Mouse (Mus musculus) forebrain, embryonic 10.5 days (tissue): ENCODE results near the gene Card11. TPM values are rescaled to one million over a fixed set of nuclear protein-coding genes. Genes with fewer than 3 reads are reported as not detected.

Experiments used
- DNase-seq: peaks from one replicate; pipeline ENCODE4 v3.0.0-alpha.2; 2017; ENCODE audit warnings: low spot score; ENCODE audit errors: extremely low spot score
- H3K27ac ChIP-seq: fragments of 300-500 bp; sonication (generic); 2 replicates; pipeline ENCODE4 v1.5.1; 2016; ENCODE audit warnings: mild to moderate bottlenecking
- H3K27me3 ChIP-seq: fragments of 300-500 bp; sonication (generic); 2 replicates; pipeline ENCODE4 v1.6.1; 2016; ENCODE audit warnings: mild to moderate bottlenecking; ENCODE audit not compliant: poor library complexity, severe bottlenecking
- H3K36me3 ChIP-seq: fragments of 300-500 bp; sonication (generic); replicated peaks from 2 replicates; pipeline ENCODE4 v1.6.1; 2016; ENCODE audit warnings: mild to moderate bottlenecking, moderate library complexity
- H3K4me1 ChIP-seq: fragments of 300-500 bp; sonication (generic); 2 replicates; pipeline ENCODE4 v1.6.1; 2016
- H3K4me3 ChIP-seq: fragments of 300-500 bp; sonication (generic); 2 replicates; pipeline ENCODE4 v1.5.1; 2016; ENCODE audit warnings: mild to moderate bottlenecking, moderate library complexity
- H3K9me3 ChIP-seq: fragments of 300-500 bp; sonication (generic); 2 replicates; pipeline ENCODE4 v1.6.1; 2016; ENCODE audit warnings: mild to moderate bottlenecking, moderate library complexity
- WGBS: fragments of 180-500 bp; shearing (Covaris S2); methylation state at CpG from one replicate; pipeline ENCODE4 v1.1.7; 2016; 5-methylcytosine and 5-hydroxymethylcytosine counted together
- polyA plus RNA-seq: library from polyadenylated mRNA; unstranded; fragments of >200 nt; fragmentation: Nextera tagmentation; extraction: Ambion mirVana; gene quantifications from 2 replicates; pipeline ENCODE4 v1.2.1, GENCODE M21; 2016

Card11 gene
- polyA plus RNA-seq, 1 experiment from 2014 or later = not detected

DNA sequence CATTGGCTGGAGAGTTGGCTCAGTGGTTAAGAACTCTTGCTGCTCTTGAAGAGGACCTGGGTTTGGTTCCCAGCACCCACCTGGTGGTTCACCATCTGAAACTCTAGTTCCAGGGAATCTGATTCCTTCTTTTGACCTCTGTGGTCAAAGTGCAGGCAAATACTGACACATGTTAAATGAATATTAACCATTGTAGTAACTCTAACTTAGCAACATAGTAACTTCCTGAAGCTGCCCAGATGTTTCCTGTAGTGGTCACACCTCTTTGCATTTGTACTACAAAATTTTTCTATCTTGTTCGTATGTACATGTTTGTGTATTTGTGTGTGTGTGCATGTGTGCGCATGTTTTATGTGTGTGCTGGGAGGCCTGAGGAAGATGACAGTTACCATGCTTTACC lies 20.3 kb downstream of the Card11 start:
- 90% methylated on average over 2 of the region's 2 CpGs for WGBS
- no peak for DNase-seq
- Histone ChIP-seq H3K4me3 (no peak overlapping the region), H3K36me3 (no peaks in the 10 kb centered on the region), H3K9me3 (peaks cover 10% of the 10 kb centered on the region), H3K27me3 (no peaks in the 10 kb centered on the region), H3K27ac (no peak overlapping the region), H3K4me1 (peaks cover 9% of the 10 kb centered on the region)

DNA sequence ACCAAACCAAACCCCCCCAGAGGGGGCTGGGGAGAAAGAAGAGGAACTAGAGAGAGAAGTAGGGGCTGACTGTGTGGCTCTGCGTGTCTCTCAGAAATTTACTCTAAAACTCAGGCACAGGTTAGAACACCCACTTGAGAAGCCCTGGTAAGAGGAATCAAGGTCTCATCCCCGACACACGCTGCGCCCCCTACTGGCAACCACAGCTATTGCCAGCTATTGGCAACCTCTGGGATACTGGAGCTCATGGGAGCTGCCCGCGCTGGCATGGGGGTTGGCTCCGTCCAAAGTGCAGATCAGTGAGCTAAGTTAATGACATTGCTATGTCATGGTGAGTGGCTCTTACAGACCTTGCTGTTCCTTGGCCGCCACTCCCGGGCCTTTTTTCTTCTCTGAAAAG lies 37.4 kb downstream of the Card11 start:
- no peak overlapping the region for H3K4me3 ChIP-seq
- peak; percentile 44 for DNase-seq
- no peaks in the 10 kb centered on the region for H3K4me1 ChIP-seq
- no peaks in the 10 kb centered on the region for H3K9me3 ChIP-seq
- whole genome bisulfite sequencing = 37% methylated on average over 9 of the region's 9 CpGs
- H3K36me3 ChIP-seq = no peaks in the 10 kb centered on the region
- H3K27ac ChIP-seq = no peak overlapping the region
- no peaks in the 10 kb centered on the region for H3K27me3 ChIP-seq

DNA sequence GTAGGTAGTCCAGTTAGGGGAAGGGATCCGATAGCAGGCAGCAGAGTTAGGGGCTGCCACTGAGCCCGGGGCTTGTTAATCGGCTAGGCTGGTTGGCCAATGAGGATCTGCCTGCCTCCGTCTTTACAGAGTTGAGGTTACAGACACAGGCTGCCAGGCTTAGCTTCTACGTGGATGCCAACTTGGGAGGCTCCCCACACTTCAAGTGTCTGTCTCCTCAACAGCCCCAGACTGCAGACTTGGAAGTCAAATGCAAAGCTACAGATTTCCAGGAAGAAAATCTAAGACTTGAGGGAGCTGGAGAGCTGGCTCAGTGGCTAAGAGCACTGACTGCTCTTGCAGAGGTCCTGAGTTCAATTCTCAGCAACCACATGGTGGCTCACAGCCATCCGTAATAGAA lies 39.6 kb downstream of the Card11 start:
- Histone ChIP-seq H3K27ac (no peak overlapping the region), H3K27me3 (no peaks in the 10 kb centered on the region), H3K4me1 (no peaks in the 10 kb centered on the region), H3K4me3 (no peak overlapping the region), H3K36me3 (no peaks in the 10 kb centered on the region), H3K9me3 (no peaks in the 10 kb centered on the region)
- DNase-seq = no peak
- WGBS = 81% methylated on average over 6 of the region's 6 CpGs

DNA sequence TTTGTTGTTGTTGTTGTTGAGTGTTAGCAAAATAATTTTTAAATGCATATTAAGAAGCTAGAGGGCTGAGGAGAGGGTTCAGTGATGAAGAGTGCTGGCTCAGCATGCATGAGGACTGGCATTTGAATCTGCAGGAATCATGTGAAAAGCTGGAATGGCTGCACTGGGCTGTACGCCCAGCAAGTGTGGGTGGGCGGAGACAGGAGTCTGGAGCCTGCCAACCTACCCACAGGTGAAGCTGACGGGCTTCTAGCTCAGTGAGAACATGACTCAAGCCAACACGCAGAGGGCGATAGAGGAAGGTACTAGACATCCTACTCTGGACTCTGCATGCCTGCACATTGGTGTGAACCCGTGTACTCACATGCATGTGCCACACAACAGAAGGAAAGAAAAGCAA lies 41.2 kb downstream of the Card11 start:
- no peak for DNase-seq
- H3K4me3 ChIP-seq = no peak overlapping the region
- H3K9me3 ChIP-seq = no peaks in the 10 kb centered on the region
- no peaks in the 10 kb centered on the region for H3K4me1 ChIP-seq
- no peaks in the 10 kb centered on the region for H3K27me3 ChIP-seq
- no peak overlapping the region for H3K27ac ChIP-seq
- no peaks in the 10 kb centered on the region for H3K36me3 ChIP-seq
- WGBS = 81% methylated on average over 6 of the region's 6 CpGs

DNA sequence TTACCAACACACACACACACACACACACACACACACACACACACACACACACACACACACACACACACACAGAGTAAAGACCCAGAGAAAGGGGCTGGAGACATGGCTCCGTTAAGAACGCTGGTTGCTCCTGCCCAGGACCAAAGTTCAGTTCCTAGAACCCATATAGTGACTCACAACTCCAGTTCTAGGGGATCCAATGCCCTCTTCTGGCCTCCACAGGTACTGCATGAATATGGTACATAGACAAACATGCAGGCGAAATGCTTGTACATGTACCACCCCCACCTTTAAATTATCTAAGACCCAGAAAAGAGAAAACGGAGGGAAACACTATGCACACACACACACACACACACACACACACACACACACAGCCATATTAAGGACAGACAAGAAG lies 43.3 kb downstream of the Card11 start:
- Histone ChIP-seq H3K36me3 (no peaks in the 10 kb centered on the region), H3K4me1 (no peaks in the 10 kb centered on the region), H3K9me3 (no peaks in the 10 kb centered on the region), H3K27ac (no peak overlapping the region), H3K27me3 (no peaks in the 10 kb centered on the region), H3K4me3 (no peak overlapping the region)
- 86% methylated on average over 4 of the region's 4 CpGs for WGBS
- no peak for DNase-seq

DNA sequence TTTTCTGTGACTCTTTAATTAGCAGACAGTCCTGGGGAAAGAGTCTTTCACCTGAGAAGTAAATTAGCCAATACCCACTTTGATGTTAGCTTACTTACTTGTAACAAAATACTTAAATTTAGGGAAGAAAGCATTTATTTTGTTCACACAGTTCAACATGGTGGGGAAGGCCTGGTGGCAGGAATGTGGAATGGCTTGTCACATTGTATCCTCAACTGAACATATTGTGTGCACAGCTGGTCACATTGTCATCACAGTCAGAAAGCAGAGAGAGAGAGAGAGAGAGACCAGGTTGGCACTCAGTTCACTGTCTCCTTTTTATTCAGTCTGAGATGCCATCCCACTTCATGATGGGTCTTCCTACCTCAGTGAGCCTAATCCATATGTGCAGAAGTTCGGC lies 44.7 kb downstream of the Card11 start:
- WGBS = 83% methylated on average over 1 of the region's 1 CpGs
- H3K4me3 ChIP-seq = no peak overlapping the region
- no peaks in the 10 kb centered on the region for H3K4me1 ChIP-seq
- no peaks in the 10 kb centered on the region for H3K36me3 ChIP-seq
- no peak for DNase-seq
- H3K9me3 ChIP-seq = no peaks in the 10 kb centered on the region
- no peaks in the 10 kb centered on the region for H3K27me3 ChIP-seq
- H3K27ac ChIP-seq = no peak overlapping the region

DNA sequence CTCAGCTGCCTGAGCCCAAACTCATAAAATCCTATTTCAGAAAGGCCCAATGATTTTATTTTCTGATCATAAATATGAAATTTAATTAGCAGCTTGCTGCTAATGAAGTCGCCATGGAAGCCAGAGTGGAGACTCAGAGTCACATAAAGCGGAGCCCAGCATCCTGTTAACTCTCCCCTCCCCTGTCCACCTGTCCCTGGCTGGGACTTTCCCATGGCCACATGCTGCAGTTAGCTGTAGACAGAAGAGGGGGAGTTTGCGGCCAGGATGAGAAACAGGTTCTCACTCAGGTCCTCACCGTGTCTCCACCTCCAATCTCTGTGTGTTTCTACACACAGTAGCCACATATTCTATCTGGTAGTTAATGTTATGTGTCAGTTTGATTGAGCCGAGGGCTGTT lies 48.6 kb downstream of the Card11 start:
- Histone ChIP-seq H3K4me3 (no peak overlapping the region), H3K36me3 (no peaks in the 10 kb centered on the region), H3K27me3 (no peaks in the 10 kb centered on the region), H3K4me1 (no peaks in the 10 kb centered on the region), H3K27ac (no peak overlapping the region), H3K9me3 (no peaks in the 10 kb centered on the region)
- no peak for DNase-seq
- WGBS = 87% methylated on average over 5 of the region's 5 CpGs

DNA sequence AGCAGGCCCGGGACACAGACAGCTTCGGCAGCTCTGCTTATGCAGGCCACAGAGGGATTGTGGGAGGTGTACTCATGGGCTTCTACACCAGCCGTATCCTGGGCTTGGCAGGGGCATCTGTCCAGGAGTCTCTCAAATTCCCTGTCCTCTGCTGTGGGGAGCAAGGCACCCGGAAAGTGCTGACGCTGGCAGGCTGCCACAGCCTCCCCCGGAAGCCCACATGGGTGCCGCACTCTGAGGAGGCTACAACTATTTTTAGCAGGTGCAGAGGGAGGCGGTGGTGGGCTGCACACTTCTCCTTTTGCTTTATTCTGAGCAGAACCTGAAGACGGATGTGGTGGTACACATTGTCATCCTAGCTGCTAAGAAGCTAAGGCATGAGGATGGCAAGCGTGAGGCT lies 52.4 kb downstream of the Card11 start:
- Histone ChIP-seq H3K27ac (no peak overlapping the region), H3K4me3 (no peak overlapping the region), H3K4me1 (no peaks in the 10 kb centered on the region), H3K36me3 (no peaks in the 10 kb centered on the region), H3K27me3 (peaks cover 1% of the 10 kb centered on the region; the same call in 1 of the 2 replicates), H3K9me3 (no peaks in the 10 kb centered on the region)
- 84% methylated on average over 10 of the region's 10 CpGs for WGBS
- DNase-seq = no peak

DNA sequence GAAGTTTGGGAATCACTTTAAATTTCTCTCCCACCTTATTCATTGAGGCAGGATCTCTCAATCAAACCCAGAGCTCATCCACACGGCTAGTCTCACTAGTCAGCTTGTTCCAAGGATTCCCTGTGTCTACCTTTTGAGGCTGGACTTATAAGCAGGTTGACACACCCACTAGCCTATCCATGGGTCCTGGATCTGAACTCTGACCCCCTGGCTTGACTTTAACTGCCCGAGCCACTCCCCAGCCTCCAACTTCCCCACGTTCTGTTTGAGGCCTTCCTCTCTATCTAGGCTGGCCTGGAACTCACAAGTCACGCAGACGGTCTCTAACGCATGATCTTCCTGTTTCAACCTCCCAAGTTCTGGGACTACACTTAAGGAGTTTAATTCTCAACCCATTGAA lies 54.3 kb downstream of the Card11 start:
- Histone ChIP-seq H3K4me3 (no peak overlapping the region), H3K9me3 (no peaks in the 10 kb centered on the region), H3K27ac (no peak overlapping the region), H3K27me3 (peaks cover 5% of the 10 kb centered on the region; the same call in 1 of the 2 replicates), H3K36me3 (no peaks in the 10 kb centered on the region), H3K4me1 (peaks cover 6% of the 10 kb centered on the region)
- DNase-seq = no peak
- WGBS = 81% methylated on average over 6 of the region's 6 CpGs

DNA sequence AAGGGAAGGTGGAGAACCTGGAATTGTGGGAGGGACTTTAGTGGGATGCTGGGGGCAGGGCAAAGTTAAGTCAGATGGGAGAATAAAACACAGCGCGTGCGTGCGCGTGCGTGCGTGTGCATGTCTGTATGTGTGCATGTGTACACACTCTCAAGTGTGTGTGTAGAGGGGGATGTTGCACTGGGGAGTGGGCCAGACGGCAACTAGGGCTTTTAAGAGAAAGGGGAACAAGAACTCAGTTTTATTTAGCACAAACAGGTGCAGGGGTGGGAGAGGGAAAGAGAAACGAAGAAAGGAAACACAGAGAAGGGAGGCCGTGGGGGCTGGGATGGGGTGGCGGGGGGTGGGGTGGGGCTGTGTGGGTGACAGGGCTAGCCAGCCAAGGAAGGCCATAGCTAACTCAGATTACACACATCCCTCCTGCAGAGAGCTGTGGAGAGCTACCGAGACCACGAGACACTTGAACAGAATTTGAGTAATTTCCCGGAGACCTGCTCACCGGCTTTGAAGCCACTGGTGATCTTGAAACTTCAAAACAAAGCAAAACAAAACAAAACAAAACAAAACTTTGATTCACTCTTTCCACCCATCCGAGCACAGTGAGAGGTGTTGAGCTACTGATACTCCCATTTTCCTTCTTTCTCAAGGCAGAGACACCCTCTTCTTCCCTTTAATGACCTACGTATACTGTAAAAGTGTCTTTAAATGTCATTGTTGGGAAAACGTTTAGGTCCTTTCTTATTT lies 55.8 kb downstream of the Card11 start:
- Histone ChIP-seq H3K27ac (no peak overlapping the region), H3K9me3 (no peaks in the 10 kb centered on the region), H3K4me3 (no peak overlapping the region), H3K4me1 (peaks cover 17% of the 10 kb centered on the region), H3K27me3 (peaks cover 5% of the 10 kb centered on the region; the same call in 1 of the 2 replicates), H3K36me3 (no peaks in the 10 kb centered on the region)
- 85% methylated on average over 18 of the region's 18 CpGs for WGBS
- no peak for DNase-seq

DNA sequence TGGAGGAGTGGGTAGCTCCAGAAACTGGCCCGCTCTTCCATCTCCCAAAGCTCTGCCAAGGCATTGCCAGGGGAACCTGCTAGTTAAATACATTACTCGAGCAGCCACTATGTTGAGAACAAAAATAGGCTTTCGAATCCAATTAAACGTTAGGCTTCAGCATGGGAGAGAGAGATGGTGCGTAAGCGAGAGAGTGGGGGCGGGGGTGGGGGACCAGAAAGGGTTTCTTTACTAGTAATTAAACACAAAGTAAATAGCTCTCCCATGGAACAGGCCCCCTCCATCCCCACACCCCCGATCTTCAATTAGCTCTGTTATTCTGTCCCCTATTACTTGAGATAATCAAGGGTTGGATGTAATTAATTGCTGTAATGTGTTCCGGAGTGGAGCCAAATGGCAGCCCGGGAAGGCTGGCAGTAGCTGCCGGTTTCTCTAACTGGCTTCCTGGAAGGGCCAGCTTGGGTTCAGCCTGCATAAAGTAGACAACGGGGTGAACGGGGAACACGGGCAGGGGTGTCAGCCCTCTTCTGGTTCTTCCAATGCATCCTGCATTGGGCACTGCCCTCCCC lies 59.4 kb downstream of the Card11 start:
- peaks cover 21% of the 10 kb centered on the region; the same call in 1 of the 2 replicates for H3K27me3 ChIP-seq
- no peaks in the 10 kb centered on the region for H3K9me3 ChIP-seq
- H3K4me3 ChIP-seq = no peak overlapping the region
- WGBS = 70% methylated on average over 14 of the region's 14 CpGs
- no peak overlapping the region for H3K27ac ChIP-seq
- no peaks in the 10 kb centered on the region for H3K36me3 ChIP-seq
- peaks cover 17% of the 10 kb centered on the region for H3K4me1 ChIP-seq
- no peak for DNase-seq

DNA sequence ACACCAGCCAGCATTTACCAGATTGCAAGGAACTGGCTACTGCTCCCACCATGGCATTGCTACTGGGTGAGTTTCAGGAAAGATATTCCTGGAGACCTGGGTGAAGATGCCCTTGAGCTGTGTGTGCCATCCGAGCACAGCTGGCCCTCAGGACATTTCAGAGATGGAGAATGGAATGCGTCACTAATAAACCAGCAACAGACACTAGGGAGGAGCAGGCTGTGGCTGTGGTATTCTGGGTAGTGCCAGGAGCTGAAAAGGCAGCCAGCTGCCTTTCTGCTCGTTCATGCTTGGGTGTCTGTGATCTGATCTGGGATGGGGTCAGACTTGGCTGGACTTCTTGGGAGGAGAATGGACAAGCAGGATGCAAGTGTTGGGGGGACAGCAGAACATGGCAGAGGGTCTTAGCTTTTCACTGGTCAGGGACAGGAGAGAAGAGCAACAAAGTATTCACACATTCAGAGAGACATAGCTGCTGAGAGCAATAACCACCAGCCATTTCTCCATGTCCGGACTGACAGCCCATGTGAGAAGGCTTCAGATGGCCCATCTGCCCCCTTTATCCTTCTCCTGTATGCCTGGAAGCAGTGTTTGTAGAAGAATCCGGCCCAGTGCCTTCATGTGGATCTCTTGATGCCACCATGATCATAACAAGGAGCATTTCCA lies 60.0 kb downstream of the Card11 start:
- H3K4me3 ChIP-seq = no peak overlapping the region
- no peak for DNase-seq
- WGBS = 69% methylated on average over 5 of the region's 5 CpGs
- H3K36me3 ChIP-seq = no peaks in the 10 kb centered on the region
- peaks cover 17% of the 10 kb centered on the region for H3K4me1 ChIP-seq
- H3K9me3 ChIP-seq = no peaks in the 10 kb centered on the region
- peaks cover 21% of the 10 kb centered on the region; the same call in 1 of the 2 replicates for H3K27me3 ChIP-seq
- H3K27ac ChIP-seq = no peak overlapping the region

DNA sequence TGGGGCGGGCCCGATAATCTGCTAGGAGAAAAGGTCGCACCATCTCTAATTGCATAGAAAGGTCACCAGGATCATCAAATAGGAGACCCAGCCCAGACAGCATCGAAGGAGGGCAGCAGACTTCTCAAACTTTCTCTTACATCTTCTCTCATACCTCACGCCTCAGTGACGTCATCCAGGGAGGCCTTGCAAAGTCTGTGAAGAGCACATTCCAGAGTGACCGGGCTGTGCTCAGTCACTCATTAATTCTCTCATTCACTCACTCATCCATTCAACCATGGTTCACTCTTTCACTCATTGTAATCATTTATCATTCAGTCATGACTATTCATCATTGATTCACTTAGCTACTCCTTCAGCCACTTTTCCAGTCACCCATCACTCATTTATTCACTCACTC lies 63.6 kb downstream of the Card11 start:
- DNase-seq = no peak
- Histone ChIP-seq H3K36me3 (no peaks in the 10 kb centered on the region), H3K27ac (no peak overlapping the region), H3K27me3 (peaks cover 15% of the 10 kb centered on the region; the same call in 1 of the 2 replicates), H3K9me3 (no peaks in the 10 kb centered on the region), H3K4me3 (no peak overlapping the region), H3K4me1 (peaks cover 17% of the 10 kb centered on the region)
- 85% methylated on average over 7 of the region's 7 CpGs for WGBS
